Mouse (Mus musculus) embryonic facial prominence, embryonic 12.5 days (tissue): ENCODE data around the gene Rreb1. TPM values are rescaled to one million over a fixed set of nuclear protein-coding genes. Genes with fewer than 3 reads are reported as not detected.

Source experiments
- ATAC-seq: fragments of 200-750 bp; cut with Nextera tagmentation; 2 replicates; pipeline ENCODE4 v1.8.0; 2017; ENCODE audit not compliant: insufficient number of reproducible peaks, insufficient read depth, low FRiP score, low TSS enrichment
- H3K27ac ChIP-seq: fragments of 300-500 bp; sonication (generic); 2 replicates; pipeline ENCODE4 v1.5.1; 2016; ENCODE audit warnings: mild to moderate bottlenecking
- H3K27me3 ChIP-seq: fragments of 300-500 bp; sonication (generic); 2 replicates; pipeline ENCODE4 v1.6.1; 2016; ENCODE audit warnings: mild to moderate bottlenecking, moderate library complexity
- H3K36me3 ChIP-seq: fragments of 300-500 bp; sonication (generic); 2 replicates; pipeline ENCODE4 v1.6.1; 2016; ENCODE audit warnings: mild to moderate bottlenecking
- H3K4me1 ChIP-seq: fragments of 300-500 bp; sonication (generic); 2 replicates; pipeline ENCODE4 v1.6.1; 2016
- H3K4me2 ChIP-seq: fragments of 300-500 bp; sonication (generic); replicated peaks from 2 replicates; pipeline ENCODE4 v1.6.1; 2016; ENCODE audit warnings: mild to moderate bottlenecking, moderate library complexity
- H3K4me3 ChIP-seq: fragments of 300-500 bp; sonication (generic); 2 replicates; pipeline ENCODE4 v1.5.1; 2016; ENCODE audit warnings: mild to moderate bottlenecking
- H3K9ac ChIP-seq: fragments of 300-500 bp; sonication (generic); 2 replicates; pipeline ENCODE4 v1.6.1; 2016; ENCODE audit warnings: mild to moderate bottlenecking, moderate library complexity
- H3K9me3 ChIP-seq: fragments of 300-500 bp; sonication (generic); 2 replicates; pipeline ENCODE4 v1.6.1; 2016; ENCODE audit warnings: mild to moderate bottlenecking, moderate library complexity
- WGBS: fragments of 180-500 bp; shearing (Covaris S2); methylation state at CpG from one replicate; pipeline ENCODE4 v1.1.7; 2016; 5-methylcytosine and 5-hydroxymethylcytosine counted together
- polyA plus RNA-seq: library from polyadenylated mRNA; unstranded; fragments of >200 nt; fragmentation: Nextera tagmentation; extraction: Ambion mirVana; gene quantifications from 2 replicates; pipeline ENCODE4 v1.2.1, GENCODE M21; 2016

Gene Rreb1
- polyA plus RNA-seq, 1 experiment from 2014 or later = 10.1 TPM

DNA sequence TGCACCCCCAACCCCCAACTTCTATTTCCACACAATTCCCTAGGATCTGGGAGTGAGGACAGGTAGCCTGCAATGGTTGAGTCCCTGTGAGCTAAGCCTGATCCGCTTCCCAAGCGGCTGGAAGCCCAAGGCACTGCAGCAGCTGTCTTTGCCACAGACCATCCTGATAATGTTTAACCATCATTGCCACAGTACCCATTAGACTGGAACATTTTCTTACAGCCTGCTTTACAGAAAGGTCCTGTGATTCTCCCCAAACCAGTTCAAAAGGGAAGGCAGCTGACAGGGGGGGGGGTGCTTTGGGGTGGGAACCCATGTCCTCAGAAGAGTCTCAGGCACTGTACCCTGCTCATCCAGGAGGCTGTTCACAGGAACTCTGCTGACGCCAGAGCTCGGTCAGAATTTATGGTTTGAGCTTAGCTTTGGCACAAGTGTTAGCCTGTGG lies 164.7 kb downstream of the Rreb1 start:
- no peak overlapping the region for H3K9ac ChIP-seq
- no peaks in the 10 kb centered on the region for H3K9me3 ChIP-seq
- no peaks in the 10 kb centered on the region for H3K27me3 ChIP-seq
- no peak overlapping the region for H3K4me3 ChIP-seq
- no peak for ATAC-seq
- WGBS = 69% methylated on average over 4 of the region's 4 CpGs
- peaks cover 5% of the 10 kb centered on the region; the same call in 1 of the 2 replicates for H3K4me1 ChIP-seq
- H3K4me2 ChIP-seq = no peak overlapping the region
- no peak overlapping the region for H3K27ac ChIP-seq
- H3K36me3 ChIP-seq = peaks cover 10% of the 10 kb centered on the region

DNA sequence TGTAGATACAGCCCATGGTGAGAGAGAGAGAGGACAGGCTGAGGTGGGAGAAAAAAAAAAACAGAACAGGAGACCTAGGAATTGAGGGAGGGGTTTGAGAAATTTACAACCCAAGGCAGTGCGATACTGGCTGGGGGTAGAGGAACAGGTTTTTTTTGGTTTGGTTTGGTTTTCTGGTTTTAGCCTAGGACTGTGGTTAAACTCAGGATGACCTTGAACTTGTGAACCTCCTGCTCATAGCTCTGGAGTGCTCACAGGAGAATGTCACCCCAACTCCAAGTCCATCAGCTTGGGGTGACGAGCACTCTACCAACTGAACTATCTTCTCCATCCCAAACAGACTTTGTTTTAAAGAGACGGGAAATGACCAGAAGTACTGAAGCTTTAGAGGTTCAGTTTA lies 165.3 kb downstream of the Rreb1 start:
- H3K9me3 ChIP-seq = no peaks in the 10 kb centered on the region
- WGBS = 92% methylated on average over 3 of the region's 3 CpGs
- no peak overlapping the region for H3K4me2 ChIP-seq
- H3K4me3 ChIP-seq = no peak overlapping the region
- ATAC-seq = no peak
- H3K27ac ChIP-seq = no peak overlapping the region
- no peaks in the 10 kb centered on the region for H3K27me3 ChIP-seq
- H3K4me1 ChIP-seq = peaks cover 5% of the 10 kb centered on the region; the same call in 1 of the 2 replicates
- peaks cover 15% of the 10 kb centered on the region for H3K36me3 ChIP-seq
- H3K9ac ChIP-seq = no peak overlapping the region

DNA sequence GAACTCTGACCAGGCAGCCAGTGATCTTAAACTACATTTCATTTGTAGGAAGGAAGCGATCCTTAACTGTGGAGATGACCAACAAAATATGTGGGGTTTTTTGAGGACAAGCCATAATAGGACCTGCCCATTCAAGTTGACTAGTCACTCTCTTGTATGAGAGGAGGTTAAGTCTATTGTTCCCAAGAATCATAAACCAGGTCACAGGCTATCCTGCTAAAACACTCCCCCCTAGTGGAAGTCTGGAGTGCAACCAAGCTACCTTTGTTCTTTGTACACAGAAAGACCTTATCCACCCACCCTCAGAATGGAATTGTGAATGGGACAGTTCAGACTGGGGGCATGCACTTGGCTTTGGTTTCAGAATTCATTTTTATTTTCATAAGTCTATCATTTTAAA lies 166.1 kb downstream of the Rreb1 start:
- Histone ChIP-seq H3K4me2 (no peak overlapping the region), H3K9ac (no peak overlapping the region), H3K4me3 (no peak overlapping the region), H3K4me1 (peaks cover 5% of the 10 kb centered on the region; the same call in 1 of the 2 replicates), H3K36me3 (peaks cover 22% of the 10 kb centered on the region), H3K27me3 (no peaks in the 10 kb centered on the region), H3K9me3 (no peaks in the 10 kb centered on the region), H3K27ac (no peak overlapping the region)
- ATAC-seq = no peak; the same call in 1 of the 2 replicates
- WGBS = 81% methylated on average over 1 of the region's 1 CpGs

DNA sequence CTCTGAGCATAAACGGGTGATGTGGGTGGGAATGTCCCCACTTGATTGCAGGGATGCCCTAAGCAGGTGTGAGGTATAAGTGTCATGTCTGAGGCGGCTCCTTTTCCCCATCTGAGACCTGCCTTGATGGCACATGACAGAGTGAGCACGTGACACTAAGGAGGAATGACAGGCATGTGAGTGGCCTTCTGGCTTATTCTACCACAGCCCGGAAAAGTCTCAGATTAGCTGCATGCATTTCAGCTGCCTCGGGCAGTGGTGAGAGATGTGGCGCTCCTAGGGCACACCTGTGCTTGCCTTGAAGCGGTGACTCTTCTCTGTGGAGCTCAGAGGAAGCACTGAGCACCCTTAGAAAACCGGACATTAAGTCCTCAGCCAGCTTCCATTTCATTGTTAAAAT lies 167.2 kb downstream of the Rreb1 start:
- peaks cover 29% of the 10 kb centered on the region for H3K36me3 ChIP-seq
- no peaks in the 10 kb centered on the region for H3K9me3 ChIP-seq
- H3K27me3 ChIP-seq = no peaks in the 10 kb centered on the region
- WGBS = 72% methylated on average over 8 of the region's 8 CpGs
- no peak overlapping the region for H3K4me3 ChIP-seq
- H3K9ac ChIP-seq = no peak overlapping the region
- no peak for ATAC-seq
- peaks cover 5% of the 10 kb centered on the region; the same call in 1 of the 2 replicates for H3K4me1 ChIP-seq
- H3K4me2 ChIP-seq = no peak overlapping the region
- no peak overlapping the region for H3K27ac ChIP-seq

DNA sequence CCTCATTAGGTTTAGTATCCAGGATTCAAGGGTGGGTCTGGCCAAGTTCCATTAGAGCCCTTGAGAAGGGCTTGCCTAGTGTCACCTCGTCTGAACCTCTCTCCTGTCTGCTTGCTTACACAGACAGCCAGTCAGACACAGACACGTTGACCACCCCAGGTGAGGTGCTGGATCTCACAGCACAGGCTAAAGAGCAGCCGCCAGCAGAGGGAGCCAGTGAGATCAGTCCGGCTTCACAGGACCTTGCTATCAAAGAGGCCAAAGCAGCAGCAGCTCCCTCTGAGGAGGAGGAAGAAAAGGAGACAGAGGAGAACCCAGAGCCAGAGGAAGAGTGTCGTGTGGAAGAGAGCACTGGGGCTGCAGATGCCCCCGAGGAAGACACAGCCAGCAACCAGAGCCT lies 168.5 kb downstream of the Rreb1 start:
- Histone ChIP-seq H3K27me3 (no peaks in the 10 kb centered on the region), H3K9me3 (no peaks in the 10 kb centered on the region), H3K4me2 (no peak overlapping the region), H3K4me1 (peaks cover 5% of the 10 kb centered on the region; the same call in 1 of the 2 replicates), H3K36me3 (peaks cover 30% of the 10 kb centered on the region), H3K27ac (no peak overlapping the region), H3K9ac (no peak overlapping the region), H3K4me3 (no peak overlapping the region)
- no peak for ATAC-seq
- WGBS = 18% methylated on average over 6 of the region's 6 CpGs

DNA sequence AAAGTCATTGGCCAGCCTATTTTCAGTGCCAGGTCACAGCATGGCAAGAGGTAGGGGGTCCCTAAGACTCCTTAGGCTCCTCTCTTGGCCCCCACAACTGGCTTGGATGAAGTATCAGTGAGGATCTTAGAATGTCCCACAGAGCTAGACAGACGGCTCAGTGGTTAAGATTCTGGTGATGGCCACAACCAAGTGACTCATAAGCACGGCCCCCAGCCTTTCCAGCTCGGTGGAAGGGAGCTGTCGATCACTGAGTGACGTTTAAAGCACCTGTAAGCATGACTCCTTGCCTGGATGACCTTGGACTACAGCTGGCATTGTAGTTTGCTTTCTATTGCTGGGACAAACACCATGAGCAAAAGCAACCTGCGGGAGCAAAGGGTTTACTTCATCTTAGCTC lies 174.8 kb downstream of the Rreb1 start:
- Histone ChIP-seq H3K27ac (no peak overlapping the region), H3K4me3 (no peak overlapping the region), H3K27me3 (no peaks in the 10 kb centered on the region), H3K4me1 (no peaks in the 10 kb centered on the region), H3K4me2 (no peak overlapping the region), H3K9me3 (no peaks in the 10 kb centered on the region), H3K9ac (no peak overlapping the region), H3K36me3 (peaks cover 20% of the 10 kb centered on the region)
- WGBS = 86% methylated on average over 6 of the region's 6 CpGs
- ATAC-seq = no peak

DNA sequence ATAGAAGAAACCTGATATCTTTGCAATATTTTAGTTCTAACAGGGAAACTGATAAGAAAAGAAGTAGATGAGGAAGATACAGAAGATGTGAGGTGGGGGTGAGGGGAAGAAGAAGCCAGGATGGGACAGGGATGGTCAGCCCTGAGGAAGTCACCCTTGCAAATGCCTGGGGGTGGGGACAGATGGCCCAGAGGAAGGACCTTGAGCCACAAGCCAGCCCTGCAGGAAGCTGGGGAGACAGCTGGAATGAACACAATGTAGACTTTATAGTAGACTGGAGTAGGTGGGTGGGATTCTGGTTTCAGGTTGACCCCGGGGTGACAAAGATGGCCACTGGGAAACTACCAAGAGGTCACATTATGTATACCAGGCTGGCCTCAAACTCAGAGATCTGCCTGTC lies 176.1 kb downstream of the Rreb1 start:
- H3K27me3 ChIP-seq = no peaks in the 10 kb centered on the region
- H3K4me1 ChIP-seq = no peaks in the 10 kb centered on the region
- no peak overlapping the region for H3K4me2 ChIP-seq
- 75% methylated on average over 1 of the region's 1 CpGs for WGBS
- H3K36me3 ChIP-seq = peaks cover 8% of the 10 kb centered on the region
- no peaks in the 10 kb centered on the region for H3K9me3 ChIP-seq
- no peak overlapping the region for H3K27ac ChIP-seq
- no peak overlapping the region for H3K9ac ChIP-seq
- H3K4me3 ChIP-seq = no peak overlapping the region
- no peak for ATAC-seq

DNA sequence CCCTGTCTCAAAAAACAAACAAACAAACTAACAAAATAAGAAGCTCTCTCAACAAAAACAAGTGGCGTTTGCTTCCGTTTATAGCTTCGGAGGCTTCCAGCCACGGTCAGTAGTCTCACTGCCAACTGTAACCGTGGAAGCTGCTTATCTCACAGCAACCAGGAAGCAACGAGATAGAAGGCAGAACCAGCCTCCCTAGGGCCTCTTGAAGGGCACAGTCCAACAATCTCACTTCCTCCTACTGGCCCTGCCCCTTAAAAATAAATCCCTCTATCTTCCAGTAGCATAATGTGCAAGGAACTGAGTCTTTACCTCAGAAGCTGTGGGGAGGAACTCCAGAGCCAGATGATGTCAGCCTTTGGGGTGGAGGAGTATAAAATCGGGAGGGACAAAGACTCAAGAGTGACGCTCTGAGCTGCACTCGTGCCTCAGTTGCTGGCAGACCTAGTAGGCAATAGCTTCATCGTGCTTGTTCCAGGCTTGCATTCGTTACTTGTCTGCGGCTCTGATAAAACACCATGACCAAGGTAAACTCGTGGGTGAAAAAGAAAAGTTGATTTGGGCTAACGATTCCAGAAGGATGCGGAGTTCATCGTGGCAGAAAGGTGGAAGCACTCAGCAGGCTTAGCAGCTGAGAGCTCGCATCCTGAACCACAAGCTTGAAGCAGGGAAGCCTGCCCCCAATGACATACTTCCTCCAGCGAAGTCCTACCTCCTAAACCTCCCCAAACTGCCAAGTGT lies 180.5 kb downstream of the Rreb1 start:
- Histone ChIP-seq H3K4me3 (no peak overlapping the region), H3K27ac (no peak overlapping the region), H3K9me3 (no peaks in the 10 kb centered on the region), H3K27me3 (no peaks in the 10 kb centered on the region), H3K36me3 (no peaks in the 10 kb centered on the region), H3K4me2 (no peak overlapping the region), H3K9ac (no peak overlapping the region), H3K4me1 (no peaks in the 10 kb centered on the region)
- ATAC-seq = no peak
- 90% methylated on average over 18 of the region's 18 CpGs for WGBS

DNA sequence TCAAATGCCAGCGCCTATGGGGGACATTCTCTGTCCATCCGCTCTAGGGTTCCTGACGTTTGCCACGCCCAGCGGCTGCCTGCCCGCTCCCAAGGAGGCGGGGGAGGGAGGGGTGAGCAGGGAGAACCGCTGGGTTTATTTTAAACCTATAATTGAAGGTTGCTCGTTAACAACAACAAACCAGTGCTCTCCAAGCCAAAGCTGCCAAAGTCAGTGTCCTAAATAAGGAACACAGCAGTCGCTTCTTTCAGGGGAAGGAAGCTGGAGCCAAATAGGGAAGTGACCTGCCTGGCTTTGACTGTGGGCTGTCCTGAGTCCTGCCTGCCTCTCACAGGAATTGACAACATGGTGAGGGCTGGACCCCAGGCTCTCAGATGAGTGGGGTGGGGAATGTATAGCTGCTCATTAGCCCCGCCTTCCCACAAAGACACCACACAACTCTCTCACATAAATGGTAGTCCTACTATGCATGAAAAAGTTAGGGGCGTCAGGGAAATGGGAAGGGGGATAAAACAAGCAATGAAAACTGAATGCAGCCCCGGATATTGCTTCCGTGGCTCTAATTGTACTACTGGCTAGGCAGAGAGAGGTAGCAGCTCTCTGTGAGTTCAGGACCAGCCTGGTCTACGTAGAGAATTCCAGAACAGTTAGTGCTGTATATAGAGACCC lies 181.2 kb downstream of the Rreb1 start:
- Histone ChIP-seq H3K4me3 (no peak overlapping the region), H3K27me3 (no peaks in the 10 kb centered on the region), H3K4me1 (peaks cover 6% of the 10 kb centered on the region; the same call in 1 of the 2 replicates), H3K9me3 (no peaks in the 10 kb centered on the region), H3K27ac (no peak overlapping the region), H3K36me3 (no peaks in the 10 kb centered on the region), H3K4me2 (no peak overlapping the region), H3K9ac (no peak overlapping the region)
- no peak for ATAC-seq
- WGBS = 76% methylated on average over 15 of the region's 15 CpGs

DNA sequence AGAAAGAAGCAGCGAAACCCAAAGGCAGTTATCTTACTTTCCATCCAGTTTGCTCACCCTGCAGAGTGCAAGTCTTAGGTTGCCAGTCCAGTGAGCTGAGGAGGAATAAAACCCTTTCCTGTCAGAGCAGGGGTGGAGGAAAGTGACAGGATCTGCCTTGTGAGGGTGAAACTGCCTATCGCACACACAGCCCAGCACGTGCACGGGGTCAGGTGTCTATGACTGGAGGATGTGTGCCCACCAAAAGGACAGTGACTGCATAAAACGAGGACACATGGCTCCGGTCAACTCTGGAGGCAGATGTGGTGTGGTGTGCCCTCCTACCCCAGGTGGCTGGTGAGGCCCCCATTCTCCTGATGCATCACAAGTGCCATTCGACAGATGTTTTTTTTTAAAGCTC lies 181.7 kb downstream of the Rreb1 start:
- no peak overlapping the region for H3K27ac ChIP-seq
- no peak overlapping the region for H3K4me3 ChIP-seq
- peaks cover 11% of the 10 kb centered on the region; the same call in 1 of the 2 replicates for H3K4me1 ChIP-seq
- no peak for ATAC-seq
- no peaks in the 10 kb centered on the region for H3K27me3 ChIP-seq
- H3K36me3 ChIP-seq = no peaks in the 10 kb centered on the region
- 89% methylated on average over 7 of the region's 7 CpGs for WGBS
- no peaks in the 10 kb centered on the region for H3K9me3 ChIP-seq
- H3K9ac ChIP-seq = no peak overlapping the region
- no peak overlapping the region for H3K4me2 ChIP-seq

DNA sequence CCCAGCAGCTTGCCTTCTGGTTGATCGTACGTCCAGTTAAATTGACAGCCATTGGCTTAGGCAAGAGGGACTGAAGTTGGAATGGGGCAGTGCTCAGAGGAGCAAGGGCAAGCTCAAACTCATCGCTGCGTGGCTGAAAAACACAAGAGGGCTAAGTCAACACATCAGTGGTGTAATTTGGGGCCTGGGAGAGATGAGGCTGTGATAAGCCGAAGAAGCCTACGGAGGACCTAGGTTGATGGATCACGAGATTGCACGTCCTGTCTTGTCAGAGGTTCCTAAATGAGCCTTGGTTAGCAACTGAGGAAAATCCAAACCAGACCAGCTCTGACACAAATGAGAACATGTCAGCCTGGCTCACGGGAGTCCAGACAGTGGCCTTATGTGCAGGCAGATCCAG lies 184.3 kb downstream of the Rreb1 start:
- no peak for ATAC-seq
- no peak overlapping the region for H3K9ac ChIP-seq
- H3K4me1 ChIP-seq = peaks cover 26% of the 10 kb centered on the region
- no peaks in the 10 kb centered on the region for H3K36me3 ChIP-seq
- WGBS = 82% methylated on average over 9 of the region's 9 CpGs
- no peak overlapping the region for H3K4me3 ChIP-seq
- H3K9me3 ChIP-seq = no peaks in the 10 kb centered on the region
- H3K4me2 ChIP-seq = no peak overlapping the region
- no peak overlapping the region for H3K27ac ChIP-seq
- no peaks in the 10 kb centered on the region for H3K27me3 ChIP-seq

DNA sequence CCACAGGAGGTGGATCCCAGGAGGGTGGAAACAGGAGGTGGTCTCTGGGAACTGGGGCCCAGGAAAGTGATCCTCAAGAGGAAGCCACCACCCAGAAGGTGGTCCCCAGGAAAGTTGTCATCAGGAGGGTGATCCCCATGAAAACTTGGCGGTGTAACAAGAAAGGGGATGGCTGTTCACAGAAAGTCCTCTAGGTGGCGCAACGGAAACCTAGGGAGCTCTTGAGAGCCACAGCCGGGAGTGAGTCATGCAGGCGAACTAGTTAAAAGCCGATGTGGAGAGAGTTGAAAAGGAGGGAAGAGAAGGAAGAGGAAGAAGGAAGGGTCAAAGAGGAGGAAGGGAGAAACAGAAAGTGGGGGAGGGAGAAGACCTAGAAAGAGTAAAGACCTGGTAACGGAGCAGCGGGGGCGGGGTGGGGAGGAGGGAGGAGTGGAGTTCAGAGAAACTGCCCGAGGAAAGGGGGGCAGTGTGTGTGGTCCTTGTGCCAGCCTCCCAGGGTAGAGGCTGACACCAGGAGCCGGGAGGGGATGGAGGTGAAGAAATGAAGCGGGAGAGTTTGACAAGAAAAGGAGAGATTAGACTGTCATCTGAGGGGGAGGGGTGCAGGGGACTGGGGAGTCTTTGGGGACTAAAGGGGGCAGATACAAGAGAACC lies 185.3 kb downstream of the Rreb1 start:
- Histone ChIP-seq H3K9me3 (no peaks in the 10 kb centered on the region), H3K27me3 (no peaks in the 10 kb centered on the region), H3K4me3 (peak overlapping the region; percentile 35), H3K4me1 (peaks cover 27% of the 10 kb centered on the region), H3K27ac (no peak overlapping the region), H3K9ac (peak overlapping the region; percentile 41), H3K36me3 (no peaks in the 10 kb centered on the region), H3K4me2 (peak overlapping the region; percentile 54)
- ATAC-seq = no peak
- WGBS = 1% methylated on average over 12 of the region's 12 CpGs
